Mouse (Mus musculus): ENCODE measurements around the gene Ccdc117. TPM values are rescaled to one million over a fixed set of nuclear protein-coding genes. Genes with fewer than 3 reads are reported as not detected.
"Not testable (repeated sequence)": the region's sequence is repeated elsewhere in the genome, so short reads cannot be mapped to it uniquely, and the experiment has no call there.

Ccdc117 gene
- polyA plus RNA-seq, 1 experiment from 2014 or later = 12.2 TPM

DNA sequence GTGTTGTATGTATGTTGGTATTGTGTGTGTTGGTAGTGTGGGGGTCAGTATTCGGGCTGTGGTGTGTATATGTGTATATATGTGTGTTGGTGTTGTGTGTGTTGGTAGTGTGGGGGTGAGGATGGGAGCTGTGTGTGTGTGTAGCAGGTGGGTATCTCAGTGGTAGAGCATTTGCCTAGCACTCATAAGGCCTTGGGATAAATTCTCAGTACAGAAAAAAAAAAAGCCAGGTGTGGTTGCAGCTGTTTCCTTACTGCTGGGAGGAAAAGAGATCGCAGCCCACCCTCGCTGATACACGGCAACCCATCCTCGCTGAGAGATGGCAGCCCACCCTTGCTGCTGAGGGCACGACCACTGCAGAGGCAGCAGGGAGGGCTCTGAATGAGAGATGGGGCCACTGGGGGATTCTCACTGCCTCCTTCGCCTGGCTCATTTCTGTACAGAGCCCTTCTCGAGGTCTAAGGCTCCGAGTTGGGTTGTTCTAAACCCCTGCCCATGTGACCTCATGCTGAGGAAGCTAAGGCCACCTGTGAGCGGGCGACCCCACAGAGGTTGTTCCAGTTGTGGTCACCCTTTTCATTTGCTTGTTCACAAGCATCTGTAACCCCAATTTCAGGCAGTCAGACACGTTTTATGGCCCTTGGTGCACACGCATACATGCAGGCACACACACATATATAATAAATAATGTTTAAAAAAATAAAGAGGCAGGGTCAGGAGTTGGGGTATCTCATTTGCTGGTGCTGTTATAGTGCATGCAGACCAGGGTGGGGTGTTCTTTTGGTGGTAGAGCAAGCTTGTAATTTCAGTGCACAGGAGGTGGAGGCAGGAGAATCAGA, 40.9 kb downstream of the Ccdc117 start:
- H3K4me1 ChIP-seq (replicated peaks) = no peaks in the 10 kb centered on the region
- no peak overlapping the region for H3K27ac ChIP-seq (replicated peaks)
- H3K27me3 ChIP-seq = no peaks in the 10 kb centered on the region
- H3K4me3 ChIP-seq = no peak overlapping the region
- no peak for ATAC-seq (ENCODE audit: low read depth)
- H3K36me3 ChIP-seq = no peaks in the 10 kb centered on the region
- 82% methylated on average over 13 of the region's 13 CpGs for WGBS
- H3K9me3 ChIP-seq = no peaks in the 10 kb centered on the region
- H3K9ac ChIP-seq = no peak overlapping the region
- H3K4me2 ChIP-seq = no peak overlapping the region

DNA sequence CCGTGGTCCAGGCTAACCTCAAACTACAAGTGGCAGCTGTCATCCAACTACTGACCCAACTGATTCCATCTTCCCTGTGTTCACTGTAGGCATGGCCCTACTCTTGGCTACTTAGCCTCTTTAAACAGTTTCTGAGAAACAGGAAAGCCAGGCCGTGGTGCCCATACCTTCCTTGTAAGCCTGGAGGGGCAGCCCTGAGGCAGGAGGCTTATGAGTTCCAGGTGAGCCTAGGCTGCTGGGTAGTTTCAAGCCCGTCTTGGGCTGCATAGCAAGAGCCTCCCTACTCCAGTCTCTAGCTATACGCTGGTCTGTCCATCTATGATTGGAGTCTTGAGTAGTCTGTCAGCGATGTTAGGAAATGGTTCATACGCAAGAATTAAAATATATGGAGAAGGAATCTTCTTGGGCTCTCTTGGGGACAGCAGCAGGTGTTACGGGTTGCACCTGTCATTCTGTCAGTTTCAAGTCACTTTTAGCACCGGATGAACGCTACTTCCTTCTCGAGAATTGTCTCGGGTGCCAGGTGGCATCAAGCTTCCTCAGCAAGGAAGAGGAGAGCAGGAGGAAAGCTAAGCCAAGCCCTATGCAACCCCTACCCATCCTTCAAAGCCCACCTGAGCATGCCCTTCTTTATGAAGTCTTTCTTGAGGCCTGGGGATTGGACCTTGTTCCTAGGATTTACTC, 41.9 kb downstream of the Ccdc117 start:
- H3K4me2 ChIP-seq = no peak overlapping the region
- WGBS = 91% methylated on average over 11 of the region's 11 CpGs
- H3K27me3 ChIP-seq = no peaks in the 10 kb centered on the region
- H3K4me3 ChIP-seq = no peak overlapping the region
- no peaks in the 10 kb centered on the region for H3K4me1 ChIP-seq (replicated peaks)
- no peak overlapping the region for H3K27ac ChIP-seq (replicated peaks)
- ATAC-seq (ENCODE audit: low read depth) = no peak
- no peaks in the 10 kb centered on the region for H3K9me3 ChIP-seq
- H3K36me3 ChIP-seq = no peaks in the 10 kb centered on the region
- no peak overlapping the region for H3K9ac ChIP-seq

DNA sequence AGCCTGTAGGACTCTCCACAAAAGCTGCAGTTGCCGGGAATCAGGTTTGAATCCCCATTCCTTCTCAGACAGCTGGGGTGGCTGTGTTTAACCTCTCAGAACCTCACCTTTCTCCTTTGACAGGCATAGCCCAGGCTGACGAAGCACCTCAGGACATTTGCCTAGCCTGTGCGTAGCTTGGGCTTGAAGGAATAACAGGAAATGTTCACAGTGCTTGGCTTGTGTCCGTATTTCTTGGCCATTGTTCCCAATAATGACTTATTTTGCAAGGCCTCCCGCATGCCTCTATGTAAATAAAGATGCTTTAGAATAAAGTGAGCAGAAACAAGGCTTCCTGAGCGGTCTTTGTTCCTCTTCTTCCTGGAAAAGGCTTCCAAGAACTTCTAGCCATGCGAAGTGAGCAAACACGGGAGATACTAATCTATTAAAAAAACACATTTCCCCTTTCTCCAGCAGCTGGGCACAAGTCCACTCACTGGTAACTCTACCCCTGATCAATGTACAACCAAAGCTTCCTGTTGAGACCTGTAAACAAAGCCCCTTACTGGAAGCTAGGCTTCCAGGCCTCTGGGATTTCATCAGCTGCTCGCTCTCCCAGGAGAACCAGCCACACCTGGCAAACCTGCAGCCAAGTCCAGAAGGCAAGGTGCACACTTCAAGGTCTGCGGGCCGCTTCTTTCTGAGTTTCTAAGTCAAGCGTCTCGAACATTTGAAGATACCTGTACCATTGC, 42.9 kb downstream of the Ccdc117 start:
- no peak overlapping the region for H3K4me2 ChIP-seq
- H3K4me1 ChIP-seq (replicated peaks) = no peaks in the 10 kb centered on the region
- no peak overlapping the region for H3K9ac ChIP-seq
- 0 out of 2 replicates have a peak overlapping the region, but pooled peaks have one; percentile 13 for H3K27ac ChIP-seq (replicated peaks)
- no peaks in the 10 kb centered on the region for H3K27me3 ChIP-seq
- H3K9me3 ChIP-seq = no peaks in the 10 kb centered on the region
- no peak overlapping the region for H3K4me3 ChIP-seq
- ATAC-seq (ENCODE audit: low read depth) = no peak
- 79% methylated on average over 13 of the region's 13 CpGs for WGBS
- no peaks in the 10 kb centered on the region for H3K36me3 ChIP-seq

DNA sequence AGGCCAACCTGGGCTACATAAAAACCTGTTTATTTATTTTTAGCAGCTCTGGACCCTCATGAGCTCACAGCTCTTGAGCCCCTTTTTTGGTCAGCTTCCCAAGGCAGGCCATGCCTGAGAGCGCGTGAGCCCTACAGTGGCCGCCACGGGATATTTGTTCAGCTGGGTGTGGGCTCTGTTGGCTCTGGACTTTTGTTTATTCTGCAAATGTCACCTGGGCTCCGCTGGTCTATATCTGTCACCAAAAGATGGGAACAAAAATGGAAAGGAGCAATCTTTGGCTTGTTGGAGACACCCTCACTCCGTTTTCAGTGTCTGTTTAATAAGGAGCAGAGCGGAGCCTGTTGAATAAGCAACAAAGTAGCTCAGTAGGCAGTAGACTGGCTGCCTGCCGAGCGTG, 43.6 kb downstream of the Ccdc117 start:
- H3K4me1 ChIP-seq (replicated peaks) = no peaks in the 10 kb centered on the region
- no peaks in the 10 kb centered on the region for H3K9me3 ChIP-seq
- no peak overlapping the region for H3K4me2 ChIP-seq
- no peak overlapping the region for H3K4me3 ChIP-seq
- ATAC-seq (ENCODE audit: low read depth) = no peak
- WGBS = 80% methylated on average over 9 of the region's 9 CpGs
- H3K36me3 ChIP-seq = no peaks in the 10 kb centered on the region
- H3K9ac ChIP-seq = no peak overlapping the region
- no peak overlapping the region for H3K27ac ChIP-seq (replicated peaks)
- H3K27me3 ChIP-seq = no peaks in the 10 kb centered on the region

DNA sequence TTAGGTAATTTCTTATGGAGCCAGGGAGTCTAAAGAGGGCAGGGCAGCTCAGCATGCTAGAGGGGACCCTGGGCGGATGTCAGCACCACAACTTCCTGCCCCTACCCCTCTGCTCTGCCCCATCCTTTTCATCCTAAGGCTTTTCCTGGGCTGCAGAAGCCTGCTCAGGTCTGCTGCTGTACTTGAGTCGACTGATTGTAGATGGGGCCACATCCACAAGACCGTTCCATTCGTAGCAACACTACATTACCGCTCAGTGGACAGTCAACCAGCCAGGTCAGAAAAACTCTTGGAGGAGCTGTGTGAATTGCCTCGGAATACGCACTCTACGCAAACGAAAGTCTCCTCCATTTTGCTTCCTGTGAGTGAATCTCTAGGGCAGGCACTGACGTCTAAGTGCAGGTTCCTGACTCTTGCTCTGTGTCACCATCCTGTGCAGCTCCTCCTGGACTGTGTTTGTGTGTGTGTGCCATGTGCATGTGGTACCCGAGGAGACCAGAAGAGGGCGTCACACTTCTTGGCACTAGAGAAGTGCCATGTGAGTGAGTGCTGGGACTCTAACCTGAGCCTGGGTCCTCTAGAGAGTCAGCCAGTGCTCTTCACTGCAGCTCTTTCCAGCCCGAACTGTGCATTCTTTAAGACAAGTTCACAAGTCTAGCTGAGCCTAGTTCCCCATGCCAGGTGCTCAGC, 45.3 kb downstream of the Ccdc117 start:
- Histone ChIP-seq H3K4me2 (no peak overlapping the region), H3K9ac (no peak overlapping the region), H3K27me3 (no peaks in the 10 kb centered on the region), H3K27ac (replicated peaks) (no peak overlapping the region), H3K4me3 (no peak overlapping the region), H3K4me1 (replicated peaks) (no peaks in the 10 kb centered on the region), H3K36me3 (no peaks in the 10 kb centered on the region), H3K9me3 (no peaks in the 10 kb centered on the region)
- no peak for ATAC-seq (ENCODE audit: low read depth)
- WGBS = 96% methylated on average over 13 of the region's 13 CpGs

DNA sequence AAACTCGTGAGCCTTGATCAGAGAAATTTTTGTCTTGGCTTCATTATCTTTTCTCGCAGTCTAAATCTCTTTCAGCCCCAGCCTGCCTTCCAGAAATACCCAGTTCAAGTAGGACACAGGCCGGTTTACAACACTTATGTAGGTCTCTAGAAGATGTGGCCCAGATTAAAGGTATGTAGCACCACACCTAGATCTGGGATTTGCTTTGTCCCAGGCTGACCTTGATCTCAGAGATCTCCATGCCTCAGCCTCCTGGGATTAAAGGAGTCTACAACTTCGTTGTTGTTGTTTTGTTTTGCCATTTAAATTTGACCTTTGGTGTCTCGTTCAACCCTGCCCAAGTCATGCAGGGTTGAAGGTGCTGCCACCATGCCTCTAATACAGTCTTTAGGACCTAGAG, 46.1 kb downstream of the Ccdc117 start:
- Histone ChIP-seq H3K4me2 (no peak overlapping the region), H3K4me1 (replicated peaks) (no peaks in the 10 kb centered on the region), H3K4me3 (no peak overlapping the region), H3K9me3 (no peaks in the 10 kb centered on the region), H3K27me3 (no peaks in the 10 kb centered on the region), H3K9ac (no peak overlapping the region), H3K36me3 (no peaks in the 10 kb centered on the region), H3K27ac (replicated peaks) (no peak overlapping the region)
- 88% methylated on average over 5 of the region's 5 CpGs for WGBS
- no peak for ATAC-seq (ENCODE audit: low read depth)

DNA sequence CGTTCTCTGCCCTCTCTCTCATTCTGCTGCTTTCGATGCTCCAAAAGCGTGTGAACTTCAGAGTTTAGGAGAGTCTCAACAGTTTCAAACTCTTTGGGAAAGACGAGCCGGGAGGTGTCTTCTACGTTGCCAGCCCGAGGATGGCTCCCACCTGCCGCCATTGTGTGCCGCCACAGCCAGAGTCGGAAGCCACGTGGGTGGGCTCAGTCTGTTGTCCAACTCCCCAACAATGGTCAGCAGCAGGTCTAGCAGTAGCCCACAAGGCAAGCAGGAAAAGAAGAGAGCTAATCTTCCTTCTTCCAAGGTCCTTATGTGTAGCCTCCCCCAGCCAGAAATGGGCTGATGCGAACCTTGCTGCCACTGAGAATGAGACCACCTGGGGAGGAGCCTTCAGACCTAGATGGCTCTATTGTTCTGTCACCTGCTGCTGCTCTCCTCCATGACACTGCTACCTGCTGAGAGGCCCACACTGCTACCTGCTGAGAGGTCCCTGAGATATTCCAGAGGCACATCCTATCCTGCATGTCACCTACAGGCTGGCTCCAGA, 46.6 kb downstream of the Ccdc117 start:
- H3K9ac ChIP-seq = no peak overlapping the region
- H3K27me3 ChIP-seq = no peaks in the 10 kb centered on the region
- no peak overlapping the region for H3K27ac ChIP-seq (replicated peaks)
- H3K4me2 ChIP-seq = no peak overlapping the region
- 66% methylated on average over 12 of the region's 12 CpGs for WGBS
- no peaks in the 10 kb centered on the region for H3K4me1 ChIP-seq (replicated peaks)
- ATAC-seq (ENCODE audit: low read depth) = no peak
- H3K9me3 ChIP-seq = no peaks in the 10 kb centered on the region
- H3K4me3 ChIP-seq = no peak overlapping the region
- H3K36me3 ChIP-seq = no peaks in the 10 kb centered on the region

DNA sequence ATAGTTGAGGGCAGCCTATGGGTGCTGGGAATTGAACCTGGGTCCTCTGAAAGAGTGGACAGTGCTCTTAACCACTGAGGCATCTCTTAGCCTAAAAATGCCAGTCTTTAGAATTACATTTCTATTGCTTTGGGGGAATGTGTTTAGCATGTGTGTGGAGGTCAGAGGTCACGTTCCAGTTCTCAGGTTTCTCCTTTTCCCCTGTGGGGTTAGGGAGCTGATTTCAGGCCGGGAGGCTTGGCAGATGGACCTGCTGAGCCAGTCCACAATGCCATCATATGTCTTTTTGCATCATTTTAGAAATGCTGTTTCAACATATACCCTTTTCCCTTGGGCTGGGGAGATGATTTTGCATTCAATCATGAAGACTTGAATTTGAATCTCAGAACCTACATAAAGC, 48.1 kb downstream of the Ccdc117 start:
- no peak overlapping the region for H3K9ac ChIP-seq
- no peaks in the 10 kb centered on the region for H3K36me3 ChIP-seq
- no peaks in the 10 kb centered on the region for H3K9me3 ChIP-seq
- no peak overlapping the region for H3K27ac ChIP-seq (replicated peaks)
- WGBS = 49% methylated on average over 2 of the region's 2 CpGs
- ATAC-seq (ENCODE audit: low read depth) = no peak
- no peak overlapping the region for H3K4me3 ChIP-seq
- H3K4me1 ChIP-seq (replicated peaks) = no peaks in the 10 kb centered on the region
- no peaks in the 10 kb centered on the region for H3K27me3 ChIP-seq
- no peak overlapping the region for H3K4me2 ChIP-seq

DNA sequence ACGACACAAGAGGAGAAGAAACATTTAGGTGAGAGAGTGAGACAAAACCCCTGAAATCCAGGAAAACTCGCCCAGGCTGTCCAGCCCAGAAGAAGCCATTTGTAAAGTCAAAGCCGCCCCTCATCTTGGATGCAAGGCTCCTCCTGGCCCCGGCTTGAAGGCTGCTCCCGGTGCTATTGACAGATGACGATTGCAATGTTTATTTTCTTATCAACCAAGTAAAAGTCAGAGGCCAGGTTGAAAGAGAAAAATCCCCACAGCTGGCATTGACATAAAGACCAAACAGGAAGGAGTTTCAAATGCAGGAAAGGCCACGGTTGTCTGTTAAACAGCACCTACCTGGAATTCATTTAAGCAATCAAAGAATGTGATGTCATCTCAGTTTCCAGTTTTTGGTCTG, 50.1 kb downstream of the Ccdc117 start:
- no peak for ATAC-seq (ENCODE audit: low read depth)
- no peak overlapping the region for H3K27ac ChIP-seq (replicated peaks)
- WGBS = 74% methylated on average over 7 of the region's 7 CpGs
- no peaks in the 10 kb centered on the region for H3K27me3 ChIP-seq
- H3K4me3 ChIP-seq = no peak overlapping the region
- H3K9ac ChIP-seq = no peak overlapping the region
- no peak overlapping the region for H3K4me2 ChIP-seq
- no peaks in the 10 kb centered on the region for H3K4me1 ChIP-seq (replicated peaks)
- H3K9me3 ChIP-seq = no peaks in the 10 kb centered on the region
- no peaks in the 10 kb centered on the region for H3K36me3 ChIP-seq

DNA sequence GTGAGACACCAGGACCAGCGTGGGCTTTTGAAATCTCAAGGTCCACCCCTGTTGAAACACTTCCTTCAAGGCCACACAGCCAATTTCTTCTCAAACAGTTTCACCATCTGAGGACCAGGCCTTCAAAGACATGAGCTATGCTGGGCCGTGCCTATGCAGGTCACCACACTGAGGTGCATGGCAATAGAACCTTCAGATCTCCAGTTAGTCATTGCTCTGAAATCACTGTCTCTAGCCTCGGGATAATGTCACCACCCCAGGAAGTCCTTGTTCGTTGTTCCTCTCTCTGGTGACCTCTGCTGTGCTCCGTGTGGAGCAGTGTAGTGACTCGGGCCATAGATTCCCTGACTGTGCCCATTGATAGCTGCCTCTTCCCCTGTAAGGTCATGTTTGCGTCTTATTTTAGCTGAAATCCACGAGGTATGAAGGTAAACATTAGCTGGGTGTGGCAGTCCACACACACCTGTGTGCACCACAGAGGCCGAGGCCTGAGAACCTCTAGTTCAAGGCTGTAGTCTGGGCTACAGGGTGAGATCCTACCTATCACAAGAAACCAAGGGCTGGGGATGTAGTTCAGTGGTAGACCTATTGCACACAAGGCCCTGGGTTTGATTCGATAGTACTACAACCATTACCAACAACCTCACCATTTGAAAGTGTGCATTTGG, 50.9 kb downstream of the Ccdc117 start:
- Histone ChIP-seq H3K9ac (no peak overlapping the region), H3K4me2 (no peak overlapping the region), H3K36me3 (no peaks in the 10 kb centered on the region), H3K27ac (replicated peaks) (no peak overlapping the region), H3K4me1 (replicated peaks) (no peaks in the 10 kb centered on the region), H3K27me3 (no peaks in the 10 kb centered on the region), H3K4me3 (no peak overlapping the region), H3K9me3 (no peaks in the 10 kb centered on the region)
- ATAC-seq (ENCODE audit: low read depth) = no peak
- 80% methylated on average over 10 of the region's 10 CpGs for WGBS

DNA sequence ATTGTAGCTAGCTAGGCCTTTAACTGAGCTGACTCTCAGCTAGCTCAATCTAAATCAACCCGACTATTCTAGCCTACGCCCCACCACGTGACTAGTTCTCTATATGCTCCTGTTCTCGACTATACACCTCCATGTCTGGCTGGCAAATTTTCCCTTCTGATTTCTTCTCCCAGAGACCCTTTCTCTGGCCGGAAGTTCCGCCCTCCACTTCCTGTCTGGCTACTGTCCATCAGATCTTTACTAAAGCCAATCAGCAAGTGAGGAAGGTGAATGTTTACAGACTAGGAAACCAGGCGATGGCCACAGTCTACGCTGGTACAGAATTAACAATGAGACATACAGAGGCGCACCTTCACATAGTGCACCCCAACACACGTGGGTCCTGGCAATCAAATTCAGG, 52.6 kb downstream of the Ccdc117 start:
- not testable (repeated sequence) for H3K36me3 ChIP-seq; H3K27ac ChIP-seq (replicated peaks); ATAC-seq (ENCODE audit: low read depth); H3K27me3 ChIP-seq; H3K4me2 ChIP-seq; H3K4me3 ChIP-seq; H3K9me3 ChIP-seq; H3K4me1 ChIP-seq (replicated peaks); H3K9ac ChIP-seq
- WGBS = 94% methylated on average over 10 of the region's 10 CpGs

Data from neural tube, embryonic 13.5 days (tissue).